Mouse (Mus musculus) midbrain, embryonic 11.5 days (tissue): Measurements from ENCODE around the gene Map3k3. TPM values are rescaled to one million over a fixed set of nuclear protein-coding genes. Genes with fewer than 3 reads are reported as not detected.
A peak's percentile ranks its signal among the peaks of the same experiment; 100 is the strongest.
"Not testable (repeated sequence)": the region's sequence is repeated elsewhere in the genome, so short reads cannot be mapped to it uniquely, and the experiment has no call there.

Source experiments
- ATAC-seq: fragments of 200-750 bp; cut with Nextera tagmentation; 2 replicates; pipeline ENCODE4 v1.8.0; 2017; ENCODE audit warnings: moderate TSS enrichment, moderate library complexity; ENCODE audit not compliant: low FRiP score
- DNase-seq: peaks from one replicate; pipeline ENCODE4 v3.0.0; 2015; ENCODE audit warnings: low spot score; ENCODE audit errors: missing footprints
- H3K27ac ChIP-seq: fragments of 300-500 bp; sonication (generic); 2 replicates; pipeline ENCODE4 v1.5.1; 2014; ENCODE audit warnings: low read depth, low read length
- H3K27me3 ChIP-seq: fragments of 300-500 bp; sonication (generic); 2 replicates; pipeline ENCODE4 v1.6.1; 2014; ENCODE audit warnings: mild to moderate bottlenecking, low read length, moderate library complexity, mixed read lengths; ENCODE audit not compliant: control insufficient read depth, insufficient read depth
- H3K36me3 ChIP-seq: fragments of 300-500 bp; sonication (generic); 2 replicates; pipeline ENCODE4 v1.6.1; 2014; ENCODE audit warnings: mild to moderate bottlenecking, low read length, moderate library complexity, mixed read lengths; ENCODE audit not compliant: control insufficient read depth, insufficient read depth
- H3K4me1 ChIP-seq: fragments of 300-500 bp; sonication (generic); 2 replicates; pipeline ENCODE4 v1.6.1; 2014; ENCODE audit warnings: low read length; ENCODE audit not compliant: control insufficient read depth, insufficient read depth
- H3K4me2 ChIP-seq: fragments of 300-500 bp; sonication (generic); 2 replicates; pipeline ENCODE4 v1.6.1; 2014; ENCODE audit warnings: mild to moderate bottlenecking, moderate library complexity
- H3K4me3 ChIP-seq: fragments of 300-500 bp; sonication (generic); 2 replicates; pipeline ENCODE4 v1.5.1; 2014; ENCODE audit warnings: low read depth, low read length
- H3K9ac ChIP-seq: fragments of 300-500 bp; sonication (generic); 2 replicates; pipeline ENCODE4 v1.6.1; 2014; ENCODE audit warnings: low read length
- H3K9me3 ChIP-seq: fragments of 300-500 bp; sonication (generic); 2 replicates; pipeline ENCODE4 v1.6.1; 2016; ENCODE audit warnings: low read length; ENCODE audit not compliant: control insufficient read depth
- WGBS: fragments of 180-500 bp; shearing (Covaris S2); extraction: QIAGEN DNeasy Blood & Tissue Kit; methylation state at CpG from one replicate; pipeline ENCODE4 v1.1.7; 2014; 5-methylcytosine and 5-hydroxymethylcytosine counted together
- polyA plus RNA-seq: library from polyadenylated mRNA; unstranded; fragments of >200 nt; fragmentation: Nextera tagmentation; extraction: Ambion mirVana; gene quantifications from 2 replicates; pipeline ENCODE4 v1.2.1, GENCODE M21; 2014

The Map3k3 gene
- polyA plus RNA-seq, 1 experiment from 2014 or later = 16.8 TPM

DNA sequence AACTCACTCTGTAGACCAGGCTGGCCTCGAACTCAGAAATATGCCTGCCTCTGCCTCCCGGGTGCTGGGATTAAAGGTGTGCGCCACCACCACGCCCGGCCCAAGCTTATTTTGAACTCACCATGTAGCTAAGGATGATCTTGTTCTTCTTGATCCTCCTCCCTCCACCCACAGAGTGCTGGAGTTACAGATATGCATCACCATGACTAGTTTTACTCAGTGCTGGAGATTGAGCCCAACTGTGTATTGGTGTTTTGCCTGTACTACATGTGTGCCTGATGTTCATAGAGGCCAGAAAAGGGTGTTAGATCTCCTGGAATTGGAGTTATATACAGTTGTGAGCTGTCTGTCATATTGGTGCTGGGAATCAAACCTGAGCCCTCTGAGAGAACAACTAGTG lies 37.8 kb downstream of the Map3k3 start:
- ATAC-seq = no peak
- no peak overlapping the region for H3K4me2 ChIP-seq
- H3K9me3 ChIP-seq = no peaks in the 10 kb centered on the region
- 93% methylated on average over 5 of the region's 5 CpGs for WGBS
- H3K9ac ChIP-seq = no peak overlapping the region
- H3K4me1 ChIP-seq = no peaks in the 10 kb centered on the region
- no peak overlapping the region for H3K4me3 ChIP-seq
- no peaks in the 10 kb centered on the region for H3K27me3 ChIP-seq
- peaks cover 2% of the 10 kb centered on the region; the same call in 1 of the 2 replicates for H3K36me3 ChIP-seq
- no peak overlapping the region for H3K27ac ChIP-seq
- DNase-seq = no peak

DNA sequence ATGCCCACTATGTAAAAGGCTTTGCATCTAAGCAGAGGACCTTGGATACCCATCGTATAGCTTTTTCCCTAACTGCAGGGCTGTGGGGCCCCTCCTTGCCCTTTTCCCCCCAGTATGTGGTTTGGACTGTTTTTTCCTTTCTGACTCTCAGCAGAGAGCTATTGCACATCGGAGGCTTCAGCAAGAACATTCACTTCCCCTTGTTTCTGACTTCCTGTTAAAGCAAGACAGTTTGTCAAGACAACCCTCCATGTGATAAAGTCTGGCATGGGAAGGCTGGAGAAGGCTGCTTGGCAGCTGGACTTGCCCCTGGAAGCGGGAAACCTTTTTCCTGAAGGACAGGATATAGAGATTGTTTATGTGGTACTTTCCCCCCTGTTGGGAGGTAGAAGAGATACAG lies 38.3 kb downstream of the Map3k3 start:
- no peaks in the 10 kb centered on the region for H3K4me1 ChIP-seq
- WGBS = 94% methylated on average over 3 of the region's 3 CpGs
- H3K27me3 ChIP-seq = no peaks in the 10 kb centered on the region

DNA sequence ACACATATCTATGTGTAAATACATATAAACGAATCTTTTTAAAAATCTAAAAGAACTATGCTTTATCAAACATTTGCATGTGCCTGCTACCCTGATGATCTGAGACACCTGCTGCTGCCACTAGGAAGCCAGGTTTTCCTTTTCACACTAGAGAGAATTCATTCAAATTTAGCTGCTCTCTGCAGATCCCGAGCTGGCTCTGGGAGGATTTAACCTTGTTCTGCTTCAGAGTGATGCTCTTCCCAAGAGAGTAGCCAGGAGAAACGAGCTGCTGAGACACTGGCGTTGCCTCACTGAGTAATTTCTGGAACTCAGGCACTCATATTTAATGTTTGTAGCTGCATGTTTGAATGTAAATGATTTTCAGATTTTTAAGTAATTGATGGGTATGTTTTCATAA lies 40.4 kb downstream of the Map3k3 start:
- H3K4me3 ChIP-seq = no peak overlapping the region
- 81% methylated on average over 4 of the region's 4 CpGs for WGBS
- no peak overlapping the region for H3K27ac ChIP-seq
- ATAC-seq (no peak), DNase-seq (no peak)
- H3K36me3 ChIP-seq = no peaks in the 10 kb centered on the region; the same call in 1 of the 2 replicates
- no peaks in the 10 kb centered on the region for H3K9me3 ChIP-seq
- H3K9ac ChIP-seq = no peak overlapping the region
- no peaks in the 10 kb centered on the region for H3K27me3 ChIP-seq
- no peaks in the 10 kb centered on the region for H3K4me1 ChIP-seq
- no peak overlapping the region for H3K4me2 ChIP-seq

More for the DNA sequence above, 38.3 kb downstream of the Map3k3 start:
- Histone ChIP-seq H3K27ac (no peak overlapping the region), H3K9ac (no peak overlapping the region), H3K4me2 (no peak overlapping the region), H3K36me3 (peaks cover 2% of the 10 kb centered on the region; the same call in 1 of the 2 replicates), H3K4me3 (no peak overlapping the region), H3K9me3 (no peaks in the 10 kb centered on the region)
- DNase-seq = no peak
- ATAC-seq = no peak

GRCm38 (mm10) chr11:106125827-106126226 lies 41.4 kb downstream of the Map3k3 start:
- H3K27ac ChIP-seq = no peak overlapping the region
- no peak overlapping the region for H3K9ac ChIP-seq

DNA sequence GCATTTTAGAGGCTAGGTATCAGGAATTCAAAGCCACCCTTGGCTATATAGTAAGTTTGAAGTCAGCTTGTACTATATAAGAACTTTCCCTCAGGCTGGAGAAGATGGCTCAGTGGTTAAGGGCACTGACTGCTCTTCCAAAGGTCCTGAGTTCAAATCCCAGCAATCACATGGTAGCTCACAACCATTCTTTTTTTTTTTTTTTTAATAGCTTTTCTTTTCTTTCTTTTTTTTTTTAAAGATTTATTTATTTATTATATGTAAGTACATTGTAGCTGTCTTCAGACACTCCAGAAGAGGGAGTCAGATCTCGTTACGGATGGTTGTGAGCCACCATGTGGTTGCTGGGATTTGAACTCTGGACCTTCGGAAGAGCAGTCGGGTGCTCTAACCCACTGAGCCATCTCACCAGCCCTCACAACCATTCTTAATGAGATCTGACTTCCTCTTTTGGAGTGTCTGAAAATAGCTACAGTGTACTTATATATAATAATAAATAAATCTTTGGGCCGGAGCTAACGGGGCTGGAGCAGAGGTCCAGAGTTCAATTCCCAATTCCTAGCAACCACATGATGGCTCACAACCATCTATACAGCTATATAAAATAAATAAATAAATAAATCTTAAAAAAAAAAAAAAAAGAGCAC lies 42.4 kb downstream of the Map3k3 start:
- not testable (repeated sequence) for DNase-seq, H3K9me3 ChIP-seq, H3K27me3 ChIP-seq, H3K9ac ChIP-seq, H3K4me1 ChIP-seq, ATAC-seq, H3K4me2 ChIP-seq, H3K36me3 ChIP-seq, H3K27ac ChIP-seq, H3K4me3 ChIP-seq
- 98% methylated on average over 4 of the region's 6 CpGs for whole genome bisulfite sequencing

More at GRCm38 (mm10) chr11:106125827-106126226, 41.4 kb downstream of the Map3k3 start:
- DNase-seq (no peak), ATAC-seq (no peak)
- Histone ChIP-seq H3K9me3 (no peaks in the 10 kb centered on the region), H3K27me3 (no peaks in the 10 kb centered on the region), H3K4me2 (no peak overlapping the region), H3K4me3 (no peak overlapping the region), H3K36me3 (no peaks in the 10 kb centered on the region; the same call in 1 of the 2 replicates), H3K4me1 (no peaks in the 10 kb centered on the region)
- WGBS = 80% methylated on average over 1 of the region's 1 CpGs

- Histone ChIP-seq H3K9me3 (no peaks in the 10 kb centered on the region), H3K4me3 (no peak overlapping the region), H3K4me2 (no peak overlapping the region), H3K4me1 (no peaks in the 10 kb centered on the region), H3K27ac (no peak overlapping the region), H3K27me3 (no peaks in the 10 kb centered on the region), H3K36me3 (no peaks in the 10 kb centered on the region; the same call in 1 of the 2 replicates), H3K9ac (no peak overlapping the region)
- DNase-seq = no peak
- ATAC-seq = no peak
- WGBS = 95% methylated on average over 1 of the region's 1 CpGs
Observed at GRCm38 (mm10) chr11:106129477-106129876, 45.1 kb downstream of the Map3k3 start.

DNA sequence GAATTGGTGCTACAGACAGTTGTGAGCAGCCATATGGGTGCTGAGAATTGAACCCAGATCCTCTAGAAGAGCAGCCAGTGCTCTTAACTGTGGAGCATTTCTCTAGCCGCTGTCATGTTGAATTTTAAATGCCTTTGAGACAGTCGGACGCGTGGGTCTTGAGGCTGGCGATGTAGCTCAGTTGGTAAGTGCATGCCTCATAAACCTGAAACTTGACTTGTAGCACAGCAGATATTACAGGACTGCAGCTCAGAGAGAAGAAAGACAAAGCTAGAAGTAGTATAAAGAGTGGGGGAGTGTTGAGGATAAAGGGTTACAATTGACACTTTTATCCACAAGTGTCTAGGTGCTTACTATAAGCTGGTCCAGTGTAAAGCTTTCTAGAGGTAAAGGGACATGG lies 48.1 kb downstream of the Map3k3 start:
- Histone ChIP-seq H3K27me3 (no peaks in the 10 kb centered on the region), H3K4me2 (no peak overlapping the region), H3K9ac (no peak overlapping the region), H3K4me3 (no peak overlapping the region), H3K27ac (no peak overlapping the region), H3K9me3 (no peaks in the 10 kb centered on the region), H3K4me1 (peaks cover 3% of the 10 kb centered on the region; the same call in 1 of the 2 replicates), H3K36me3 (no peaks in the 10 kb centered on the region; the same call in 1 of the 2 replicates)
- WGBS = 95% methylated on average over 5 of the region's 5 CpGs
- no peak for ATAC-seq
- no peak for DNase-seq

DNA sequence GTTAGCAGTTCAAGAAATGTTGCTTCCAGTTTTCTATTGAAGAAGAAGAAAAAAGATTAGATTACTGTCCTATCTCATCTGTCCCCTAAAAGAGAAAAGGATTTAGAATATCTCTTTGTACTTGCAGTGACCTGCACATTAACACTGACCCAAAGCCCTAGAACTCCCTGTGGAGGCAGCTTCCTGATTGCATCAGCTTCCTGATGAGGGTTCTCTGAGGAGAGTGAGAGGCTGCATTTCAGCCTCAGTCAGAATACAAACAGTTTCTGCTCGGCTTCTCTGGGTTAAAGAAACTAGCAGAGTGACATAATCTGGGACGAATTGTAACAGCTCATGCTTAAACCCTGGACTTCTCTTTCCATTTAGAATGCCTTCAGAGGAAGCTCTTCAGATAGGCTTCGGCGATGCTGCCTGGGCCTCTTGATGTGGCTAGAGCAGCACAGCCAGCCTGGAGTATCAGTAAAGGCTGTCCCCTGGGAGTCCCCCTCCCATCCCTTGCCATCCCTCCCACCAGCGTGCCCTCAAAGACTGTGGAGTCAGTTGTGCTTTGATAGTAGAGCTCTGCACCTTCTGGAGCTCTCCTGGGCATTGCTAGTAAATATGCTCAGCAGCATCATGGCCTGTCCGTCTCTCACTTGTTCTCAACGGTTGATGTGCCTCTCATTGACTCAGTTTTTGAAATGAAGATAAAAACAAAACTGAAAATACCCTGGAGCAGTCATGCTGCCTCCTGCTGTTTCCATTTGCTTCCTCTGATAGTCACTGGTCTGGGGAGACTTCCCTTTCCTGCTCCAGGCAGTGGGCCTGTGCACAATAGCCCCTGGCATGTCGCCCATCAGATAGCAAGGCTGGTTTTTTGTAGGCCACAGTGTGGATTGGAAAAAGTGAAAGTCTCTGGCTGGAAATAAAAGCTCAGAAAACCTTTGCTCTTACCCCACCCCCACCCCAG lies 50.4 kb downstream of the Map3k3 start:
- no peaks in the 10 kb centered on the region for H3K27me3 ChIP-seq
- 47% methylated on average over 8 of the region's 8 CpGs for WGBS
- peak overlapping the region; percentile 41 for H3K27ac ChIP-seq
- no peak overlapping the region for H3K4me3 ChIP-seq
- peaks cover 3% of the 10 kb centered on the region; the same call in 1 of the 2 replicates for H3K4me1 ChIP-seq
- no peak overlapping the region for H3K4me2 ChIP-seq
- no peaks in the 10 kb centered on the region for H3K9me3 ChIP-seq
- no peak for ATAC-seq
- no peak overlapping the region for H3K9ac ChIP-seq
- H3K36me3 ChIP-seq = no peaks in the 10 kb centered on the region
- DNase-seq = no peak

- ATAC-seq (no peak), DNase-seq (no peak)
- 94% methylated on average over 3 of the region's 3 CpGs for WGBS
- Histone ChIP-seq H3K9me3 (no peaks in the 10 kb centered on the region), H3K9ac (no peak overlapping the region), H3K4me1 (no peaks in the 10 kb centered on the region), H3K4me3 (no peak overlapping the region), H3K36me3 (peaks cover 17% of the 10 kb centered on the region), H3K27ac (no peak overlapping the region), H3K4me2 (no peak overlapping the region), H3K27me3 (no peaks in the 10 kb centered on the region)
Observed at GRCm38 (mm10) chr11:106151219-106151618, 66.8 kb downstream of the Map3k3 start.
